Mouse (Mus musculus): Measurements from ENCODE around the gene Dcpp1. TPM values are rescaled to one million over a fixed set of nuclear protein-coding genes. Genes with fewer than 3 reads are reported as not detected.

The Dcpp1 gene
- total RNA-seq, 2 experiments from 2014 or later, result not detected

GRCm38 (mm10) chr17:23924531-23925007, 43.9 kb downstream of the Dcpp1 start:
- peak; percentile 92 to 93 for DNase-seq
- intact Hi-C loops (cut with DNase I), result no loop called here

- DNase-seq, result peak; percentile 61 to 68
- intact Hi-C loops (cut with DNase I), result no loop called here
Measured at GRCm38 (mm10) chr17:23925090-23925493, 44.4 kb downstream of the Dcpp1 start.

GRCm38 (mm10) chr17:23931157-23931556, 50.5 kb downstream of the Dcpp1 start:
- no peak for DNase-seq
- intact Hi-C loops (cut with DNase I), result no loop called here

Other genes starting within 250 kb of the Dcpp1 start
- gene Mmp25, start 235.6 kb upstream of the Dcpp1 start, total RNA-seq (2021), result under 1 TPM; 0.10 to 0.24 TPM
- not detected for gene Bicdl2, start 220.4 kb upstream of the Dcpp1 start, total RNA-seq (2021)
- 100 to 1,000 TPM; 186 to 198 TPM for gene Hcfc1r1, start 207.3 kb upstream of the Dcpp1 start, total RNA-seq (2021)
- 10 to 100 TPM; 13.5 to 15.9 TPM for gene Thoc6, start 207.0 kb upstream of the Dcpp1 start, total RNA-seq (2021)
- 10 to 100 TPM; 43.8 to 76.5 TPM for gene Tnfrsf12a, start 203.4 kb upstream of the Dcpp1 start, total RNA-seq (2021)
- gene Cldn6, start 201.6 kb upstream of the Dcpp1 start, total RNA-seq (2021), result not detected
- not detected for gene Cldn9, start 196.8 kb upstream of the Dcpp1 start, total RNA-seq (2021)
- not detected for gene 1520401A03Rik, start 158.1 kb upstream of the Dcpp1 start, total RNA-seq (2021)
- gene Pkmyt1, start 154.5 kb upstream of the Dcpp1 start, total RNA-seq (2021), result 1 to 10 TPM; 3.1 to 3.6 TPM
- gene Paqr4, start 140.0 kb upstream of the Dcpp1 start, total RNA-seq (2021), result 10 to 100 TPM; 21.8 to 23.4 TPM
- gene Kremen2, start 135.0 kb upstream of the Dcpp1 start, total RNA-seq (2021), result not detected
- 10 to 100 TPM; 30.2 to 30.8 TPM for gene Flywch1, start 109.3 kb upstream of the Dcpp1 start, total RNA-seq (2021)
- 1 to 10 TPM; 1.6 TPM for gene Flywch2, start 94.8 kb upstream of the Dcpp1 start, total RNA-seq (2021)
- 100 to 1,000 TPM; 192 to 227 TPM for gene Srrm2, start 90.3 kb upstream of the Dcpp1 start, total RNA-seq (2021)
- gene Elob, start 51.7 kb upstream of the Dcpp1 start, total RNA-seq (2021), result 100 to 1,000 TPM; 339 to 355 TPM
- not detected for gene Prss33, start 44.8 kb upstream of the Dcpp1 start, total RNA-seq (2021)
- gene Prss32, start 37.0 kb upstream of the Dcpp1 start, total RNA-seq (2021), result not detected
- gene Prss41, start 36.7 kb upstream of the Dcpp1 start, total RNA-seq (2021), result not detected
- not detected for gene Prss21, start 12.8 kb upstream of the Dcpp1 start, total RNA-seq (2021)
- gene Dcpp2, start within 50 bp of the Dcpp1 start, total RNA-seq (2021), result not detected
- gene Dcpp3, start 36.6 kb downstream of the Dcpp1 start, total RNA-seq (2021), result not detected
- not detected for gene Sbp, start 60.8 kb downstream of the Dcpp1 start, total RNA-seq (2021)
- not detected for gene Sbpl, start 74.4 kb downstream of the Dcpp1 start, total RNA-seq (2021)
- not detected for gene Prss30, start 99.7 kb downstream of the Dcpp1 start, total RNA-seq (2021)
- gene Prss22, start 117.2 kb downstream of the Dcpp1 start, total RNA-seq (2021), result not detected
- gene Prss27, start 157.3 kb downstream of the Dcpp1 start, total RNA-seq (2021), result not detected
- gene Kctd5, start 192.6 kb downstream of the Dcpp1 start, total RNA-seq (2021), result 10 to 100 TPM; 14.4 to 14.6 TPM